Mouse (Mus musculus): ENCODE measurements around the gene Rnf123.

DNA sequence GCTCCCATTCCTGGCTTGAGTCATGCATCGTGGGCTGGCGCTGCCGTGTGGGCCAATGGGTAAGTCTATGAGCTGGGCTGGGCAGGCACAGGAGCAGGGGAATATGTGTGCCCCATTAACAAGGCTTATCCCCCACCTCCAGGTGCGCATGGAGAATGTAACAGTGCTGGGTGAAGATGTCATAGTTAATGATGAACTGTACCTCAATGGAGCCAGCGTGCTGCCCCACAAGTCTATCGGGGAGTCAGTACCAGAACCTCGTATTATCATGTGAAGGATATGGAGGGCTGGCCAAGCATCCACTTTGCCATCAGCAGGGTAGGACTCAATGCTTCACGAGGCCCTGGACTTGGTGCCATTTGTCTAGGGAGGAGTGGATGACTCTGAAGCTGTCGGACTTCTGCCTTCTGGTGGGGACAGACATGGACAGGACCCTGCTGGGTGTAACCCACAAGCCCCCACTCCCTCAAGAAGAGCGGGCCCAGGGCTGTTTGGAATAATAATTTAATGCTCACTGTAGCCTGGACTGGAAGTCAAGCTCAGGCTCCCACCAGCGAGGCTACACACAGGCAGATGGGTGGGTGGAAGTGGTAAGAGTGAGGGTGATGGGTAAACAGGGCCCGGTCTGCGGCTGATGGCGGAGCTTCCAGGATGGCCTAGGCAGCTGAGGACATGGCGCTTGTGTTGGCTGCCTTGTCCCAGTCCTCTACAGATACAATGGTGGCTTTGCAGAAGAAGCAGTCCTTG is 31.8 kb downstream of the Rnf123 start:
- TF ChIP-seq CTCF (IDR thresholded peaks at IDR 0.05; ENCODE audit: borderline replicate concordance, insufficient read depth, low read depth, low read length), result no peak
- TF ChIP-seq POLR2A (IDR thresholded peaks at IDR 0.05; ENCODE audit: borderline replicate concordance, insufficient read depth, low read length), result peak; percentile 8; the same call in 1 of the 2 replicates

Measured in cerebellum, adult 2 months (tissue).